12 mouse cellular contexts compared by ENCODE assay signal in genomic region chr9:118631775-118632757, GRCm38 (mm10). TPM values are rescaled to one million over a fixed set of nuclear protein-coding genes. Genes with fewer than 3 reads are reported as not detected.
A peak's percentile ranks its signal among the peaks of the same experiment; 100 is the strongest.
DNase-seq lines count a peak whose midpoint lies in the region; ATAC-seq and TF ChIP-seq lines count a peak whose summit lies in the region.
"Had no signal": no experiment of that assay in that cellular context is flagged by ENCODE, and none has a peak within 500 bp of the region (broad histone marks: within the 10 kb centered on the region; RNA-seq: fewer than 3 reads in every experiment).

No protein-coding gene starts in this region.

- no peak overlapping the region for H3K4me2 ChIP-seq in hindbrain, embryonic 14.5 days (replicated peaks)
- H3K4me2 ChIP-seq: midbrain, embryonic 15.5 days had no signal

- H3K79me2 ChIP-seq in liver, adult 2 months (ENCODE audit: control insufficient read depth, insufficient read depth, low read length): no peaks in the 10 kb centered on the region

- H3K4me1 ChIP-seq in liver, adult 2 months (ENCODE audit: control insufficient read depth, insufficient read depth, low read length): no peaks in the 10 kb centered on the region
- H3K4me1 ChIP-seq in megakaryocyte, embryonic 14.5 days: peaks cover 37% of the 10 kb centered on the region
- H3K4me1 ChIP-seq in hindbrain, embryonic 14.5 days (replicated peaks; ENCODE audit: control insufficient read depth, insufficient read depth, low read length): no peaks in the 10 kb centered on the region
- H3K4me1 ChIP-seq: midbrain, embryonic 15.5 days had no signal

- H3K36me3 ChIP-seq in liver, adult 2 months (ENCODE audit: control insufficient read depth, insufficient read depth, low read length): no peaks in the 10 kb centered on the region
- H3K36me3 ChIP-seq in megakaryocyte, embryonic 14.5 days (replicated peaks; ENCODE audit: low read length): peaks cover 8% of the 10 kb centered on the region
- no peaks in the 10 kb centered on the region for H3K36me3 ChIP-seq in hindbrain, embryonic 14.5 days (replicated peaks; ENCODE audit: control insufficient read depth, insufficient read depth)
- H3K36me3 ChIP-seq: midbrain, embryonic 15.5 days had no signal

- no peak for TF ChIP-seq CTCF in liver, adult 2 months (IDR thresholded peaks at IDR 0.05; ENCODE audit: low read depth, low read length)

- H3K9me3 ChIP-seq in megakaryocyte, embryonic 14.5 days: peaks cover 23% of the 10 kb centered on the region
- no peaks in the 10 kb centered on the region for H3K9me3 ChIP-seq in hindbrain, embryonic 14.5 days (ENCODE audit: control insufficient read depth, low read length)
- H3K9me3 ChIP-seq: midbrain, embryonic 15.5 days had no signal

- 69% methylated on average over 6 of the region's 6 CpGs for WGBS in liver, adult 2 months
- 74% methylated on average over 6 of the region's 6 CpGs for WGBS in hindbrain, embryonic 14.5 days

- no peaks in the 10 kb centered on the region for H3K27me3 ChIP-seq in liver, adult 2 months (ENCODE audit: control insufficient read depth, insufficient read depth, low read length)
- H3K27me3 ChIP-seq in megakaryocyte, embryonic 14.5 days (replicated peaks): peaks cover 10% of the 10 kb centered on the region
- H3K27me3 ChIP-seq in hindbrain, embryonic 14.5 days (ENCODE audit: control insufficient read depth, insufficient read depth, low read length): no peaks in the 10 kb centered on the region
- H3K27me3 ChIP-seq: midbrain, embryonic 15.5 days had no signal

- H3K4me3 ChIP-seq in liver, adult 2 months (ENCODE audit: insufficient read depth, low read depth, low read length): no peak overlapping the region
- peak overlapping the region; percentile 77 for H3K4me3 ChIP-seq in megakaryocyte, embryonic 14.5 days (replicated peaks)
- no peak overlapping the region for H3K4me3 ChIP-seq in hindbrain, embryonic 14.5 days (replicated peaks; ENCODE audit: low read length)
- H3K4me3 ChIP-seq: midbrain, embryonic 15.5 days had no signal

- no peak overlapping the region for H3K9ac ChIP-seq in liver, adult 2 months (ENCODE audit: low read depth, low read length)
- no peak overlapping the region for H3K9ac ChIP-seq in hindbrain, embryonic 14.5 days
- H3K9ac ChIP-seq: midbrain, embryonic 15.5 days had no signal

- peak overlapping the region; percentile 50 for H3K27ac ChIP-seq in liver, adult 2 months (replicated peaks; ENCODE audit: insufficient read depth, low read depth, low read length)
- H3K27ac ChIP-seq in hindbrain, embryonic 14.5 days: no peak overlapping the region
- H3K27ac ChIP-seq: midbrain, embryonic 15.5 days had no signal

- DNase-seq in gastrocnemius, postnatal 25 days: peak; percentile 18
- no peak for DNase-seq in gastrocnemius, postnatal 10 days
- no peak for DNase-seq in liver, adult 2 months (ENCODE audit: extremely low read depth, low read depth, low spot score)
- DNase-seq in liver: no peak
- DNase-seq in hindbrain, embryonic 14.5 days (ENCODE audit: low spot score): no peak
- DNase-seq in urinary bladder, postnatal 14 days (ENCODE audit: low spot score): no peak
- DNase-seq: B cell, adult 2 months; lung, adult 2 months; thymus, postnatal 25 days had no signal

- no peak for TF ChIP-seq POLR2A in liver, adult 2 months (IDR thresholded peaks at IDR 0.05; ENCODE audit: extremely low read depth, insufficient read depth, low read length)

- ATAC-seq in common myeloid progenitor, adult 5-6 weeks (replicated peaks; ENCODE audit: low read depth, poor library complexity, severe bottlenecking): peak; percentile 39
- ATAC-seq in hindbrain, embryonic 14.5 days (ENCODE audit: low FRiP score): no peak
- ATAC-seq: midbrain, embryonic 15.5 days had no signal

RNA-seq across cellular contexts. Expression of gene Itga9, which starts 25.6 kb away (rescaled TPM):
- total RNA-seq in gastrocnemius, postnatal 25 days (2021): 1 to 10 TPM; 6.9 to 8.3 TPM
- total RNA-seq in gastrocnemius, postnatal 10 days (2021): 10 to 100 TPM; 27.0 to 31.1 TPM
- 15.8 and 16.1 TPM in 2 replicates for total RNA-seq in liver, adult 2 months (2014; rRNA removed)
- 5.0 and 9.1 TPM in 2 replicates for polyA plus RNA-seq in liver, adult 2 months (2012; rRNA removed)
- total RNA-seq in common myeloid progenitor, adult 5-6 weeks (2017): 3.0 and 7.0 TPM in 2 replicates
- polyA plus RNA-seq in megakaryocyte, embryonic 14.5 days (2012; ENCODE audit: insufficient read depth, low replicate concordance): 0.30 TPM in 1 of 2 replicates, not detected in the other
- 2.7 and 4.4 TPM in 2 replicates for polyA plus RNA-seq in hindbrain, embryonic 14.5 days (2014; fragmentation: Nextera tagmentation; extraction: Ambion mirVana)
